In the genomic region with DNA sequence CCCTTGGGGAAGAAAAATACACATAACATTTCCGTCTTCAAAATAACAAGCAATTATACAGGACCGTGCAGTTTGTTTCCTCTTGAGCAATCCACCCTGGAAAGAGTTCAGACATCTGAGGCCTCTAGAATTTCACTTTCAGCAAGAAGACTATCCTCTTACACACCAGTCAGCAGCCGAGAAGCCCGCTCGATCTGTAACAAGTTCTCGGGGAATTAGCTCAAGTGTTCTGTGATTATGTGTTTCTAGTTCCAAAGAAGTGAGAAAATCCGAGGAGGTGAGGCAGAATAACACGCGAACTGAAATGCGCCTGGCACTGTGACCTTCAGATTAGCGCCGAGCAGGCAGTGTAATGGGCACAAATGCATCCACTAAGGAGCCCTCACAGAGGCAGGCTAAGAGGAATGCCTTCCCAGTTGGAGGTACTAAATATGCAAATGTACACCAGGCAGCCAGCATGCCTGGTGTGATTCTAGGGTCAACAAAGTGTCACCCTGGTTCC, we compare ENCODE assay signal across 8 mouse cellular contexts.
A peak's percentile ranks its signal among the peaks of the same experiment; 100 is the strongest.
DNase-seq lines count a peak whose midpoint lies in the region; ATAC-seq and TF ChIP-seq lines count a peak whose summit lies in the region.

No protein-coding gene starts in this region.

- H3K9ac ChIP-seq in intestine, postnatal 0 days (ENCODE audit: low read depth, low read length) = no peak overlapping the region

- H3K9me3 ChIP-seq in intestine, postnatal 0 days (ENCODE audit: control insufficient read depth) = no peaks in the 10 kb centered on the region

- no peak for TF ChIP-seq POLR2A in bone marrow macrophage, adult 2 months (IDR thresholded peaks at IDR 0.05; ENCODE audit: borderline replicate concordance, low read depth, low read length)
- TF ChIP-seq POLR2A in cerebellum, adult 2 months (IDR thresholded peaks at IDR 0.05; ENCODE audit: borderline replicate concordance, insufficient read depth, low read length) = no peak

- intact Hi-C loops in left cerebral cortex, adult 2 months (cut with DNase I) = no loop called here

- peak overlapping the region; percentile 31 for H3K4me3 ChIP-seq in bone marrow macrophage, adult 2 months (ENCODE audit: insufficient read depth, low read length)
- no peak overlapping the region for H3K4me3 ChIP-seq in intestine, postnatal 0 days (ENCODE audit: low read depth, low read length)
- no peak overlapping the region for H3K4me3 ChIP-seq in left cerebral cortex, adult 2 months
- H3K4me3 ChIP-seq in cerebellum, adult 2 months (replicated peaks; ENCODE audit: insufficient read depth, low read depth, low read length) = no peak overlapping the region

- ATAC-seq in intestine, postnatal 0 days = peak; percentile 17
- ATAC-seq in megakaryocyte, adult 5-6 weeks (ENCODE audit: poor library complexity, severe bottlenecking) = peak; percentile 27

- peaks cover 30% of the 10 kb centered on the region for H3K36me3 ChIP-seq in intestine, postnatal 0 days (ENCODE audit: control insufficient read depth, insufficient read depth)

- peak overlapping the region; percentile 98 for H3K27ac ChIP-seq in bone marrow macrophage, adult 2 months (ENCODE audit: insufficient read depth, low read depth, low read length)
- H3K27ac ChIP-seq in intestine, postnatal 0 days (ENCODE audit: low read depth, low read length) = peak overlapping the region; percentile 51; the same call in 1 of the 2 replicates
- H3K27ac ChIP-seq in left cerebral cortex, adult 2 months = no peak overlapping the region
- H3K27ac ChIP-seq in cerebellum, adult 2 months (ENCODE audit: insufficient read depth, low read length) = no peak overlapping the region

- TF ChIP-seq CTCF in bone marrow macrophage, adult 2 months (IDR thresholded peaks at IDR 0.05; ENCODE audit: low read depth, low read length) = no peak
- TF ChIP-seq CTCF in intestine, postnatal 0 days (IDR thresholded peaks at IDR 0.05; ENCODE audit: low read depth) = no peak
- TF ChIP-seq CTCF in left cerebral cortex, adult 2 months (IDR thresholded peaks at IDR 0.05) = no peak
- no peak for TF ChIP-seq CTCF in cerebellum, adult 2 months (IDR thresholded peaks at IDR 0.05; ENCODE audit: borderline replicate concordance, insufficient read depth, low read depth, low read length)

- 37% methylated on average over 12 of the region's 12 CpGs for WGBS in intestine, postnatal 0 days
- WGBS in cerebellum, adult 2 months = 57% methylated on average over 12 of the region's 12 CpGs

- H3K4me2 ChIP-seq in intestine, postnatal 0 days (replicated peaks; ENCODE audit: low read depth) = peak overlapping the region; percentile 10

- DNase-seq in 3T3-L1 (ENCODE audit: low read depth, low spot score) = peak; percentile 88
- peak; percentile 49 for DNase-seq in gonadal fat pad, adult 2 months (ENCODE audit: low read depth)
- DNase-seq in left cerebral cortex, adult 2 months (ENCODE audit: extremely low spot score in 1 of 2, low spot score in 2 of 2) = no peak
- no peak for DNase-seq in thymus, postnatal 4 days
- DNase-seq in cerebellum, adult 2 months = no peak

- H3K27me3 ChIP-seq in intestine, postnatal 0 days (replicated peaks; ENCODE audit: control insufficient read depth, insufficient read depth, low read length) = no peaks in the 10 kb centered on the region
- H3K27me3 ChIP-seq in cerebellum, adult 2 months (ENCODE audit: control insufficient read depth, insufficient read depth, low read length) = no peaks in the 10 kb centered on the region

- H3K4me1 ChIP-seq in bone marrow macrophage, adult 2 months (ENCODE audit: control insufficient read depth, insufficient read depth, low read length) = peaks cover 54% of the 10 kb centered on the region
- peaks cover 13% of the 10 kb centered on the region; the same call in 1 of the 2 replicates for H3K4me1 ChIP-seq in intestine, postnatal 0 days (replicated peaks; ENCODE audit: control insufficient read depth, insufficient read depth, low read length)
- peaks cover 10% of the 10 kb centered on the region; the same call in 1 of the 2 replicates for H3K4me1 ChIP-seq in cerebellum, adult 2 months (ENCODE audit: control insufficient read depth, insufficient read depth, low read length)

Comparison
In these comparisons a context has a peak if more than half of its experiments do, and no peak if none do; other contexts are left out.
1. DNase-seq: peak in 3T3-L1 (single experiment) and gonadal fat pad, adult 2 months (single experiment); none in left cerebral cortex, adult 2 months (0 of 2), thymus, postnatal 4 days (single experiment) and cerebellum, adult 2 months (0 of 2).
2. H3K27ac ChIP-seq: peak in bone marrow macrophage, adult 2 months (single experiment) and intestine, postnatal 0 days (single experiment); none in left cerebral cortex, adult 2 months (single experiment) and cerebellum, adult 2 months (single experiment).